Mouse (Mus musculus) heart, embryonic 13.5 days (tissue): Measurements from ENCODE around the gene D230025D16Rik. TPM values are rescaled to one million over a fixed set of nuclear protein-coding genes. Genes with fewer than 3 reads are reported as not detected.

Experiments
- ATAC-seq: fragments of 200-750 bp; cut with Nextera tagmentation; 2 replicates; pipeline ENCODE4 v1.8.0; 2017; ENCODE audit warnings: moderate TSS enrichment; ENCODE audit not compliant: insufficient number of reproducible peaks, low FRiP score, low TSS enrichment; ENCODE audit errors: extremely low read depth
- H3K27ac ChIP-seq: fragments of 300-500 bp; sonication (generic); replicated peaks from 2 replicates; pipeline ENCODE4 v1.5.1; 2015; ENCODE audit warnings: moderate library complexity, mild to moderate bottlenecking, inconsistent platforms
- H3K27me3 ChIP-seq: fragments of 300-500 bp; sonication (generic); replicated peaks from 2 replicates; pipeline ENCODE4 v1.6.1; 2015; ENCODE audit warnings: mild to moderate bottlenecking, inconsistent platforms
- H3K36me3 ChIP-seq: fragments of 300-500 bp; sonication (generic); 2 replicates; pipeline ENCODE4 v1.6.1; 2015; ENCODE audit warnings: mild to moderate bottlenecking, inconsistent platforms
- H3K4me1 ChIP-seq: fragments of 300-500 bp; sonication (generic); 2 replicates; pipeline ENCODE4 v1.6.1; 2015; ENCODE audit warnings: inconsistent platforms
- H3K4me2 ChIP-seq: fragments of 300-500 bp; sonication (generic); 2 replicates; pipeline ENCODE4 v1.6.1; 2015; ENCODE audit warnings: inconsistent platforms, mild to moderate bottlenecking, moderate library complexity
- H3K4me3 ChIP-seq: fragments of 300-500 bp; sonication (generic); 2 replicates; pipeline ENCODE4 v1.5.1; 2015; ENCODE audit warnings: moderate library complexity, mild to moderate bottlenecking, inconsistent platforms
- H3K9ac ChIP-seq: fragments of 300-500 bp; sonication (generic); 2 replicates; pipeline ENCODE4 v1.6.1; 2015; ENCODE audit warnings: inconsistent platforms, mild to moderate bottlenecking, moderate library complexity
- H3K9me3 ChIP-seq: fragments of 300-500 bp; sonication (generic); 2 replicates; pipeline ENCODE4 v1.6.1; 2016; ENCODE audit warnings: inconsistent platforms
- WGBS: fragments of 180-500 bp; shearing (Covaris S2); methylation state at CpG from one replicate; pipeline ENCODE4 v1.1.7; 2015; ENCODE audit warnings: mixed read lengths; 5-methylcytosine and 5-hydroxymethylcytosine counted together
- polyA plus RNA-seq: library from polyadenylated mRNA; unstranded; fragments of >200 nt; fragmentation: Nextera tagmentation; extraction: Ambion mirVana; gene quantifications from 2 replicates; pipeline ENCODE4 v1.2.1, GENCODE M21; 2015

The D230025D16Rik gene
- polyA plus RNA-seq, 1 experiment from 2014 or later: 17.3 TPM

DNA sequence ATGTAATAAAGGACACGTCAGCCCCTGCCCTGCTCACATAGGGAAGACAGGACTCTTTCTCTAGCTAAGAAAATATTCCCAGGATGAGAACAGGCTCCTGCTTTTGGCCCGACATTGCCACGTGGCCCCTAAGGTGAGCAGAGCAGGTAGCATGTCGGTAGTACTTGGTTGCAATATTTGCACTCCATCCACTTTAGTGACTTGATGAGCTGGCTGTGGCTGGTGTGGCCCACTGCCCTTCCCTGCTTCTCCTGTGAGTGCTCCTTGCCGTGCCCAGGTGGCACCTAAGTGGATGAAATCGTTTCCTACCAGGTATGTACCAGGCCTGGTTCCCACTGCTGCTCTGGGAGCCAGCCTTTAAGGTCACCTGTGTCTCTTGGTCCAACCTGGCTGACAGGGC is 27.0 kb downstream of the D230025D16Rik start:
- ATAC-seq: no peak
- no peak overlapping the region for H3K4me3 ChIP-seq
- H3K4me2 ChIP-seq: no peak overlapping the region
- no peak overlapping the region for H3K27ac ChIP-seq
- WGBS: 87% methylated on average over 6 of the region's 6 CpGs
- no peak overlapping the region for H3K9ac ChIP-seq
- no peaks in the 10 kb centered on the region for H3K9me3 ChIP-seq
- peaks cover 29% of the 10 kb centered on the region for H3K4me1 ChIP-seq
- H3K27me3 ChIP-seq: peaks cover 14% of the 10 kb centered on the region
- peaks cover 66% of the 10 kb centered on the region for H3K36me3 ChIP-seq

DNA sequence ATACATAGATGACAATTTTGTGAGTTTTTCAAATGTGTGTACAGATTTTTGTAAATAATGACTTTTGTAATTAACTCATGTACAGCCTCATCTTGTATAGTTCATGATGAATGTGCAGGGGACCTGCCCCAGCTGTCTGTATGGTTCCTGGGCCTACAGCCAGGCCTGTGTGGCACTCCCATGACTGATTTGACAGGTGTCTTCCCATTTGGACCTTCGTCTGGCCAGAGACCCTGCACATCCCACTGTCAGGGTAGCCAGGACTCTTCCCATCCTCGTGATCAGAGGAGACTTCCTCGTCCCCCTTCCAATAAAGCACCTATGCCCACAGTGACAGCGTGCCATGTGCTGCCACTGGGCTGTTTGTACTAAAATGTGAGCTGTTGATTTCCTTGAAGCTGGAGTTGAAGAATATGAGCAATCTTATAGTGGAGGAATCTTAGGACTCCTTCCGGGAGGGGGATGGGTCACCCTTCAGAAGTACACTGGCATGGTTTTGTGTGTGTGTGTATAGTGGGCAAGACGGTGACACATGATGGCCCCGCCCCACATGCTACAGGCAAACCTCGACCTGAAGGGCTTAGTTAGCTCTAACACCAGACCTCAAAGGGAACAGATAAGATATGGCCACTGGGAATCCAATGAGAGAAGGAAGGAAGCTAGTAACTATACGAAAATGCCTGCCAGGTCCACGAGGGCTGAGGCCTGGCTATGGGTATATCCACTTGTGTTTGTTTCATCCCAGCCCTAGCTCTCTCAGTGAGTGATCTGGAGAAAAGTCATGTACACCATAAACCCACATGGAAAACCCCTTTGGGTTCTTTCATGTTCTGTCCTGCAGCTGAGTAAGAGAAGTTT is 28.0 kb downstream of the D230025D16Rik start:
- H3K4me2 ChIP-seq: peak overlapping the region; percentile 100; the same call in 1 of the 2 replicates

DNA sequence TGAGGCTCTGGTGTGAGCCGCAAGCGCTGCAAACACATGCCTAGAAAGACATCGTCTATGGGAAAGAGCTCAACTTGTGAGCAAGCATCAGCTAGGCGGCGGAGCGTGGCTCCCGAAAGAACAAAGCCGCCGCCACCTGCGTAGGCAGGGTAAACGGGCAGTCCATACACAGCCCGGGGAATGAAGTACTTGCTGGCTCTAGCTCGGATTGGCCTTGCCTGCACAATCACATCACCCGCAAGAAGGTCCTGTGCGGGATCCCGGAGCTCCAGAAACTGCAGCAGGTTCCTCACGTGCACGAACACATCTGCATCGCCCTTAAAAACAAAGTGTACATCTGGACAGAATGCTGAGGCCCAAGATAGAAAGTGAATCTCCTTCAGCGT is 28.8 kb downstream of the D230025D16Rik start:
- H3K4me3 ChIP-seq: peak overlapping the region; percentile 75
- H3K9ac ChIP-seq: peak overlapping the region; percentile 89
- 43% methylated on average over 20 of the region's 20 CpGs for WGBS
- H3K4me2 ChIP-seq: peak overlapping the region; percentile 100
- peaks cover 33% of the 10 kb centered on the region for H3K4me1 ChIP-seq
- no peak overlapping the region for H3K27ac ChIP-seq
- H3K27me3 ChIP-seq: peaks cover 30% of the 10 kb centered on the region
- H3K36me3 ChIP-seq: peaks cover 48% of the 10 kb centered on the region
- H3K9me3 ChIP-seq: no peaks in the 10 kb centered on the region
- no peak for ATAC-seq

More for the DNA sequence above, 28.0 kb downstream of the D230025D16Rik start:
- Histone ChIP-seq H3K27ac (no peak overlapping the region), H3K4me1 (peaks cover 29% of the 10 kb centered on the region), H3K36me3 (peaks cover 57% of the 10 kb centered on the region), H3K9ac (0 out of 2 replicates have a peak overlapping the region, but pooled peaks have one; percentile 89), H3K4me3 (no peak overlapping the region), H3K27me3 (peaks cover 21% of the 10 kb centered on the region), H3K9me3 (no peaks in the 10 kb centered on the region)
- 60% methylated on average over 10 of the region's 10 CpGs for WGBS
- no peak for ATAC-seq

DNA sequence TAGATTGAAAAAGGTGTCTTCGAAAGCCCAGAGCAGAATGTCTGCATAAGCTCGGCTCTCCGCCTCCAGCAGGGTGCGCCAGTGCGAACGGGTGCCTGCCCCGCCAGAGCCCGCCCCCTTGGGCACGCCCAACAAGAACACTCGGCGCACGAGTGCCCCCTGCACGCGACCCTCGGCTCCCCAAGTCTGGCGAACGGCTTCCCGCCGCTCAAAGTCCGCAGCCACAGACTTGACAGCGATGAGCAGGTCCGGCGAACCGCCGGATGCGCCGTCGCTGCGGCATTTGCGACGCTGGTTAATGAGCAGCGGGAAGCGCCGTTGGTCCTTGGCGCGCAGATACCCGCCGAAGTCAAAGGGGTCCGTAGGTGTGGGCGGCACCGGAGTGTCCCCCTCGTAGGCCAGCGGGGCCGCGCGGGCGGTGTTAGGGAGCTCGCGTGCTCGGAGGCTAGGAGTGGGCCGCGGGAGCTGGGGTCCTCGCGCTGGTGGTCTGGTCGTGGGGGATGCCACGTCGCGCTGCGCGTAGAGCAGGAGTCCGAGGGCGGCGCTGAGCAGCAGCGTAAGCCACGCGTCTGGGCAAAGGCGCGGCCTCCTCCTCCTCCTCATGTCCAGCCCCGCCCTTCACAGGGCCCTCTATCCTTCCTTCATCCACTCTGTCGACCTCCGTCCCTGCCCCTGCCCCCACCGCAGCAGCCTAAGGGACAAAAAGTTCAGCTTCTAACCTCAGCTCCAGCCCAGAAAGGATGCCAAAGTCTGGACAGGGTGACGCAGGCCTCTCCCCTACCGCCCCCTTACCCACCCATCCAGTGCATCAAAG is 29.4 kb downstream of the D230025D16Rik start:
- peaks cover 36% of the 10 kb centered on the region for H3K27me3 ChIP-seq
- peaks cover 39% of the 10 kb centered on the region for H3K4me1 ChIP-seq
- H3K4me3 ChIP-seq: peak overlapping the region; percentile 75
- 1% methylated on average over 70 of the region's 74 CpGs for WGBS
- peaks cover 42% of the 10 kb centered on the region for H3K36me3 ChIP-seq
- peak overlapping the region; percentile 89 for H3K9ac ChIP-seq
- peak; percentile 68 for ATAC-seq
- no peaks in the 10 kb centered on the region for H3K9me3 ChIP-seq
- peak overlapping the region; percentile 83 for H3K27ac ChIP-seq
- peak overlapping the region; percentile 100 for H3K4me2 ChIP-seq

DNA sequence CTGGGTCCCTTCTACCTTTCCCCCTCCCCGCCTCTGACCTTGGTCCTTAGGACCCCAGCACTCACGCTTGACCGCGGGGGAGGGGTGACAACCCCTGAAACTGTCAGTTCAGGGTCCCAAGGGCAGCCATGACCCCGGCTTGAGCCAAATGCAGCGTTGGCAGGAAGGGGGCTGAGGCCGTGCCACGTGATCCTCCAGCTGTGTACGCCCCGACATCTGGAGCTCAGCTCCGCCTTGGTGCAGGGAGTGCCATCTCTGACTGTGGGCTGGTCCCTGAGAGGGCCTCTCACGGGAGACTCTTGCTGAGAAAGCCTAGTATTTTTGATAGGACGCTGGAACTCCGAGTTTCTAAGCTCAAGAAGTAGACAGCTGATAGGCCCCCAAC is 30.0 kb downstream of the D230025D16Rik start, which contains the start of gene B3gnt9:
Gene B3gnt9 (minus strand): TSS at position 188 of the 385 bp plus-strand sequence.
- H3K4me3 ChIP-seq: peak within 1 kb of the TSS; percentile 75
- peaks cover 36% of the 10 kb centered on the region for H3K36me3 ChIP-seq
- peak within 1 kb of the TSS; percentile 83 for H3K27ac ChIP-seq
- H3K27me3 ChIP-seq: peaks cover 42% of the 10 kb centered on the region
- peak within 1 kb of the TSS; percentile 100 for H3K4me2 ChIP-seq
- WGBS: 2% methylated on average over 14 of the region's 14 CpGs
- peaks cover 45% of the 10 kb centered on the region for H3K4me1 ChIP-seq
- peak; percentile 35; the same call in 1 of the 2 replicates for ATAC-seq
- H3K9ac ChIP-seq: peak within 1 kb of the TSS; percentile 89
- no peaks in the 10 kb centered on the region for H3K9me3 ChIP-seq

DNA sequence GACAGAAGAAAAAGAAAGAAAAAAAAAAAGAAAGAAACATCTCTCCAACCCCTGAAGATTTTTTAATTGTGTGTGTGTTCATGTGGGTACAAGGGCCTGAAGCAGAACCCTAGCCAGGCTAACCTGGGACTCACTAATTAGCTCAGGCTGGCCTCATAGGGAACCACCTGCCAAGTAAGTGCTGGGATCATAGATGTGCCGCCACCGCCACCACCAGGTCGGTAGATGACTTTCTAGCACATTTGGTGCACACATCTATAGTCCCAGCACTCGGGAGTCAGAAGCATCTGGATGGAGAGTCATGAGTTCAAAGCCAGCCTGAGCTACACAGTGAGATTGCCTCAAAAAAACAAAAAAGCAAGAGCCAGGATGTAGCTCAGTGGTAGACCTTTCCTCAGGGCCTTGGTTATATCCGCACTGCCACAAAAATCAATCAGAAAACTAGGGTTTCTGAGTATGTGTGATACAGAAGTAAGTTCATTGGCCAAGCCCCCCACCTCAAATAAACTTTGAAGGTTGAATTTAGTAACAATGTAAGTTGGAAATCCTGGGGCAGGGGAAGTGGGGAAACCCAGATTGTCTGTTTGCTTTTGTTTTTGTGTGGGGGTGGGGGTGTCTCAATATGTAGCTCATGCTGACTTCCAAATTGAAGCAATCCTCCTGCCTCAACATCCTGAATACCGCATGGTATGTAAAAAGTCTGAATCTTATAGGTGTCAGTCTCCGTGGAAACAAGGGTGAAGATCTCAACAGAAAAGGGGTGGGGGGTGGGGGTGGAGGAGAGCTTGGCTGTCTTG is 32.6 kb downstream of the D230025D16Rik start:
- Histone ChIP-seq H3K4me3 (no peak overlapping the region), H3K9me3 (no peaks in the 10 kb centered on the region), H3K36me3 (peaks cover 13% of the 10 kb centered on the region), H3K27me3 (peaks cover 64% of the 10 kb centered on the region), H3K4me1 (peaks cover 48% of the 10 kb centered on the region), H3K4me2 (no peak overlapping the region), H3K9ac (no peak overlapping the region), H3K27ac (no peak overlapping the region)
- WGBS: 65% methylated on average over 7 of the region's 7 CpGs
- ATAC-seq: no peak

DNA sequence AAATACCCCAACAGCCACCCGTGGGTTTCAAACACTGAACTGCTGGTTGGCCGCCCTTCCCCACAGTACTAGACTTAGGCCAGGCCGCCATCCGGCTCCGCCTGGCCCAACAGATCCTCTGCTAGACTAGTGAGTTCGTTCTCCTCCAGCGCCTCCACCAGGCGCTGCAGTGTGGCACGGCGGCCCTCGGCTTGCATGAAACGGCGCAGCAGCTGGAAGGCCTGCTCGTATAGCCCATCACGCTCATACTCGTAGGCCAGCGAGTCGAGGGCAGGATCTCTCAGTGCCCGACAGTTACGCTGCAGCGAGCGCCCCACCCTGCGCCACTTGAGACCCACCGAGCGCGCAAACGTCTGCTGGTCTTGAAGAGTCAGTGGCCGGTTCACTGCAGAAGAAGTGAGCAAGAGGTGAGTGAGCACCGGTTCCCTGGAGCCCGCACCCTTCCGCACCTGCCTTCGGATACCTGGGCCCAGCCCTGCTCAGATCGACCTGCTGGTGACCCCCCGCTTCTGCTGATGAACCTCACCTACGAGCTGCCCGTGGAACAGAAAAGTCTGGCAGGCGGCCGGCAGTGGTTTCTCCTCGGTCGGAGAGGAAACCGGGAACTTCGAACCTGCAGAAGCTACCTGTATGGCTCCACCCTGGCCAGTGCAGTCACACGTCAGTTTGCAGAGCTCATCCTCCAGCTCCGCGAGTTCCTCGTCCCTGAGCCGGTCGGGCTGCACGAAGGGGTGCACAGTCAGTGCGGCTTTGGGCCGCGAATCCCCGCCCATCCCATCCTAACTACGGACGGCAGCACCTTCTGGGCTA is 34.2 kb downstream of the D230025D16Rik start:
- H3K4me1 ChIP-seq: peaks cover 39% of the 10 kb centered on the region
- peak overlapping the region; percentile 55 for H3K9ac ChIP-seq
- H3K27ac ChIP-seq: no peak overlapping the region
- H3K4me3 ChIP-seq: peak overlapping the region; percentile 55
- no peaks in the 10 kb centered on the region for H3K36me3 ChIP-seq
- no peaks in the 10 kb centered on the region for H3K9me3 ChIP-seq
- no peak for ATAC-seq
- peaks cover 78% of the 10 kb centered on the region for H3K27me3 ChIP-seq
- WGBS: 6% methylated on average over 55 of the region's 55 CpGs
- H3K4me2 ChIP-seq: peak overlapping the region; percentile 86

DNA sequence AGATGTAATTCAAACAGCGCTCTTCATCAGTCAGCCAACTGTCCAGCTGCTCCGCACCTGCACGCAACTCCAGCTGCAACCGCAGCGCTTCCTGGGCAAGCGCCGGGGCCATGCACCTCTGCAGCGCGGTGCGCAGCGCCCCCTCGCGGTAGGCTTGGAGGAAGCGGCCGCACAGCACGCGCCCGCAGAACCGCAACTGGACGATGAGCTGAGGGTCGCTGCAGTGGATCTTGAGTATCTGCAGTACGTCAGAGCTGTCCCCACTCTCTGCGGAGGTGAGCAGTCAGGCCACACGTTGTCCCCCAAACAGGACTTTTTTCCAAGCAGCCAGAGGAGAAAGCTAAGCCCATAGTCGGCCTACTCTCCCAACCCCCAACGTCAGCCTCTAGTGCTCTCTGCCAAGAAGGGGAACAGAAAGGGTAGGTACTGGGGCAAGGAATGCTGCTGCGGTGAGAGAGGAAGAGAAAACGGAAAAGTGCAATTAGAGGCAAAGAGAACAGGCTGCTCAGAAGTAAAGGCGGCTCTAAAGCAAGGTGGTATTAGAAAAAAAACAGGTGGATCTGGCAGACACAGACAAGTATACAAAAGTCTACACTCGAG is 34.9 kb downstream of the D230025D16Rik start:
- WGBS: 3% methylated on average over 30 of the region's 30 CpGs
- H3K4me1 ChIP-seq: peaks cover 37% of the 10 kb centered on the region
- no peaks in the 10 kb centered on the region for H3K9me3 ChIP-seq
- H3K4me3 ChIP-seq: peak overlapping the region; percentile 55
- H3K4me2 ChIP-seq: peak overlapping the region; percentile 86
- no peak for ATAC-seq
- H3K27me3 ChIP-seq: peaks cover 79% of the 10 kb centered on the region
- H3K27ac ChIP-seq: no peak overlapping the region
- H3K36me3 ChIP-seq: no peaks in the 10 kb centered on the region
- H3K9ac ChIP-seq: peak overlapping the region; percentile 55

DNA sequence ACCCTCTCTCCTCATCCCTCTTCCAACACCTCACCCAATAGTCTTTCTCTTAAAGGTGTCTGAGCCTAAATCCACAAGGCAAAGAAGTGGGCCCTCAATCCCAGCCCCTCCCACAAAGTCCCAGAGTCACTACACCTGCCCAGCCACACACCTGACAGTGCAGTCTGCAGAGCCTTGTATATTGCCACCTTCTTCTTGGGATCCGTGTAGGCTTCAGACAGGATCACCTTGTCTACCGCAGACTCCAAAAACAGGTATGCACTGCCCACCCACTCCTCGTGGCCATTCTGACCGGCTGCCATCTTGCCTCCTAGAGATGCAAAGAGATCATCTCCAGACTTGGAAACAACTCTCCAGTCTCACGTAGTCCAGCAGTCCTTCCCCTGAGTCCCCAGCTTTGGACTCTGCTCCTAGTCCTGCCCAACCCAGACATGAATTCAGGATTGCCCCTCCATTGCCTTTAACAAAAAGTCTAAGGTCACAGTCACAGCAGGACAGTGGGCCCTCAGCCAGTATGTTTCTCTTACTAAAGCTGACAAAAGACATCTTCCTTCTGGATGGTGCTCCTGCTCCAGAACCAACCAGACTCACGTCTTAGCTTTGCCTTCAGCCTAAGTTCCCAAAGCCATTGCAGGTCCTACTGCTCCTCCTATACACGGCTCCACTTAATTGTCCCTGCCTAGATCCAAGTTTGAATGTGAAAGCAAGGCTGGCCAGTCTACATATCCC is 35.6 kb downstream of the D230025D16Rik start:
- 0 out of 2 replicates have a peak overlapping the region, but pooled peaks have one; percentile 86 for H3K4me2 ChIP-seq
- WGBS: 64% methylated on average over 7 of the region's 7 CpGs

More for the DNA sequence above, 35.6 kb downstream of the D230025D16Rik start:
- H3K27ac ChIP-seq: no peak overlapping the region
- no peaks in the 10 kb centered on the region for H3K36me3 ChIP-seq
- peaks cover 35% of the 10 kb centered on the region for H3K4me1 ChIP-seq
- no peak overlapping the region for H3K4me3 ChIP-seq
- no peak overlapping the region; the same call in 1 of the 2 replicates for H3K9ac ChIP-seq
- ATAC-seq: no peak
- H3K9me3 ChIP-seq: no peaks in the 10 kb centered on the region
- peaks cover 83% of the 10 kb centered on the region for H3K27me3 ChIP-seq
